Mouse (Mus musculus) kidney, postnatal 4 days (tissue): ENCODE results near the gene Tmem138.

Experiments
- DNase-seq, 2 experiments: peaks; one replicate each; pipeline ENCODE4 v3.0.0; 2021; ENCODE audit warnings: mixed read lengths in 2 of 2

Gene Tmem138

DNA sequence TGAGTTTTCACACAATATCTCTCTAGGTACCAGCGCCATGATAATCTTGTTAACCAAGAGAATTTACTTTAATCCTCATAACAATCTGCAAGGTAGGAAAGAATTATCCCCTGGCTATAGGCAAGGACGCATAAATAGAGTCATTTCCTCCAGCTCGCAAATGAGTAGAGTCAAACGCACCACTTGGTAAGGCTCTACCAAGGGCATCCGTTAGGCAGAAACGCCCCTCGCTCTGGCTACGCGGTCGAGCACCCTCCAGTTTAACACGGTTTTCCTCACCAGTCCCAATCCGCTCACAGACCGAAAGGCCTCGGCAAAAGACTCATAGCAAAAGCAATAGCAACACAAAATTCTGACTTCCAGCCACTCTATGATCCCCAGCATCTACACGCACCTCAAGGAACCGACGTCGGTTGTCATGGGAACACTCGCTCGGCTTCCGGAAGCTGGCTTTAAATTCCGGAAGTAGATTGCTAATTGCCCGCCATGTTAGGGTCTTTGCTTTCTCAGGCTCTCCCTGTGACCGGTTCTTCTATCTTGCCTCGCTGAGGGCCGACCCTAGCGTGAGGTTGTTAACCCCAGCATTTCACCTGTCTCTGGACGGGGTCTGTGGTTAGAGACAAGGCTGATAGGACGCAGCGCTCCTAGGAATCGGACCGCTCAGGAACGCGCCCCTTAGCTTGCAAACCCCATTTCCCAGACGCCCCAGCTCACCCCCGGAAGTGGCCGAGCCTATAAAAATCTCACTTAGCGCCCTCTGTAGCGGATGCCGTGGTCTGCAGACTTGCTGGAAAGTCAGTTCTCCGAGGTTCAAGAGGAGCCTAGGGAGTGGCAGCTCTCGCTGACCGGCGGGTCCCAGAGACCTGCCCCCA is at the start of gene Tmem138, which contains the start of gene Cyb561a3:
Tmem138 (minus strand) TSS at position 673 of the 872 bp plus-strand sequence.
Cyb561a3 (plus strand) TSS at position 483 of the 872 bp plus-strand sequence.
- peak; percentile 91 to 95 for DNase-seq

DNA sequence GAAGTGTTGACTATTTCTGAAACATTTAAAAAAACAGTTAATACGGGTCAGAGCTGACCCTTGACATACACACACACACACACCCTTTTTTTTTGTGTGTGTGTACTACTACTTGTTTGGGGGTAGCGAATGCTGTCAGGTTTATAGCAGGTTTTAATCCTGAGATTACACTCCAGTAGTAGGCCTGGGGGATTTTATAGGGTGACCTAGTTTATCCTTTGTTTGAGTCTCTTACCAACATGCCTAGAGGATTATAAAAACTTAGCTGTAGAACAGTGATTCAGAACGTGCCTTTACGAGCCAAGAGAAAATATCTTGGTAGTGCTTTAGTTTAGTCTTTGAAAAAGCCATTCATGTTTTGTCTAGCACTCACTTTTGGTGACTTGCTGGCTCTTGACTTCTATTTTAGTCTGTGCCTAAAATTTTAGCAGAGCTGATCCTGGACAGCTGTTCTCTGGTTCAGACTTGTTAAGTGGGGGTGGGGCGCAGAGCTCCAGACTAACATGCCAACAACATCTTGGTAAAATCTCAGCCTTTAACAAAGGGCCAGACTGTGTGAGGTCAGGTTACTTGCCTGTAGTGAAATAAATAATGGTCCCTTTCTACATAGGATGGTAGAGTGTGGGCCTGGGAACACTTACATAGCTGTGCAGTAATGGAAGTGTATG is 31.5 kb upstream of the Tmem138 start:
- no peak for DNase-seq

DNA sequence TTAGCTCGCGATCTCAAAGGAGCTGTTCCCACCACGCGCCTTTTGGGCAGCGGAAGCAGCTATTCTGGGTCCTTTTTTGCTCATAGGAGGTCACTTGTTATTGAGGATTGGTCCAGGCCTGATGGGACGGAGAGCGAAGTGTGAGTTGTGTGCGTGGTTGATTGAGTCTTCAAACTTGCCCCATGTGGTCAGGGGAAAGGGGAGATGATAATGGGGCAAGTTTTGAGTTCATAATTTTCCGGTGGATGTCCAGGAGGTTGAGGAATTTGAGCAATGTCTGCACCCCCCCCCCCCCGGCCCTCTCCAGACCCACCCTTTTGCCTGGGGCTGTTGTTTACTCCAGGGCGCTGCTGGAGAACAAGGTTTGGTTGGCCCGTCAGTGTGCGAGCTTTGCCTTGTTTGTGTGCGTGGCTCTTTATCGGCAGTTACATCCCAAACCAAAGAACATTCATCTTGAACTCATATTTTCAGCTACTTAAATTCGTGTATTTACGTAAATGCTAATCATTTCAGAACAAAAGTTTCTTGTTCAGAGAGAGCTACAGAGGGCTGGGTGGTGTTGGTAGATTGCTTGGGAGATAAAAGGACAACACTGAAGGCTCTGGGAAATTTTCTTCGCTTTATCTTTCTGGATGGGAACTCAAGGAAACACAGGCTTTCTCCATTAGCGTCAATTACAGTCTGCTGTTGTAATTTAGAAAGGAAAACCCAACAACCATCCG is 28.9 kb upstream of the Tmem138 start:
- DNase-seq = peak; percentile 25 to 50

DNA sequence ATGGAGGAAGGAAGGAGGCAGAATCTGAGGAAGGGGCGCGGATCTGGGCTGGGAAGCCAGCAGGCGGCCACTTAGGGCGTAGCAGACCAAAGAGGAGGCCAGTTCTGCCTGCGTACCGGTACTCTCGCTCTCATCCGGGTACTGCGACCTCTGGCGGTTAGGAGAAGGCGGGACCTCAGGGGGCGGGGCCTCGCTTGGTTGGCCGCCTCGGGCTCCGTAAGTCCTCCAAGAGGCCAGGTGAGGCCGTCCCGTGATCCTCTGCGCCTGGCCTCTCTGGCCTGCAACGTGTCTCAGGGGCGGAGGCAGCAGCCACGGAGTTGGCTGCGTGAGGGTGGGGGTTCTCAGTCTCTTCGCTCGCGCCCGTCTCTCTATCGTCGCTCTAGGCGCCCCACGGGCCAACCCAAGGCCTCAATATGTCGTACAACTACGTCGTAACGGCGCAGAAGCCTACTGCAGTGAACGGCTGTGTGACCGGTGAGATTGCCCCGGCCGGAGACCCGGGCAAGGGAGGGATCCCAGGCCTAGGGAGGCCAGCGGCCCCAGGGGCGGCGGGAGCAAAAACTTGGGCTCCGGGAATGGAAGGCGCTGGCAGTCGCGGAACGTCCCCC is 28.2 kb upstream of the Tmem138 start, which contains the start of the genes Ddb1 and Tkfc:
Ddb1 (plus strand) TSS at position 35 of the 608 bp plus-strand sequence.
Tkfc (minus strand) TSS at position 362 of the 608 bp plus-strand sequence.
- peak; percentile 100 for DNase-seq

DNA sequence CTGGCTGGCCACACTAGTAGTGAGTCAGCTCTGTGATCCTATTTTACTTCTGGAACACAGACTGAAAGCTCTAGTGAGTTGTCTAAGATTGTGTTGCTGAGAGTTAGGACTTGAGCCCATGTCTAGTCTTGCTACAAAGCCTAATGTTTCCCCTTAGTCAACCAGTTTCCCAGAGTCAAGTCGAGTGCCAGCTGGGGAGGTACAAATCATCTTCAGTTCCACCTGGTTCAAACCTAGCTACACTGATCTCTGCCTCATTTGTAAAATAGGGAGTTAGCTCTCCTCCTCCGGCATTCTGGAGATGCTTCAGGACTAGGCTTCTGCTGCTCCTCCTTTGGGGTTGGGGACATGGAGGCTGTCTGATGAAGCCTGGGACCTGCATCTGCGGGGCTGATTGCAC is 27.4 kb upstream of the Tmem138 start:
- peak in 1 of 2 experiments; percentile 29 for DNase-seq

DNA sequence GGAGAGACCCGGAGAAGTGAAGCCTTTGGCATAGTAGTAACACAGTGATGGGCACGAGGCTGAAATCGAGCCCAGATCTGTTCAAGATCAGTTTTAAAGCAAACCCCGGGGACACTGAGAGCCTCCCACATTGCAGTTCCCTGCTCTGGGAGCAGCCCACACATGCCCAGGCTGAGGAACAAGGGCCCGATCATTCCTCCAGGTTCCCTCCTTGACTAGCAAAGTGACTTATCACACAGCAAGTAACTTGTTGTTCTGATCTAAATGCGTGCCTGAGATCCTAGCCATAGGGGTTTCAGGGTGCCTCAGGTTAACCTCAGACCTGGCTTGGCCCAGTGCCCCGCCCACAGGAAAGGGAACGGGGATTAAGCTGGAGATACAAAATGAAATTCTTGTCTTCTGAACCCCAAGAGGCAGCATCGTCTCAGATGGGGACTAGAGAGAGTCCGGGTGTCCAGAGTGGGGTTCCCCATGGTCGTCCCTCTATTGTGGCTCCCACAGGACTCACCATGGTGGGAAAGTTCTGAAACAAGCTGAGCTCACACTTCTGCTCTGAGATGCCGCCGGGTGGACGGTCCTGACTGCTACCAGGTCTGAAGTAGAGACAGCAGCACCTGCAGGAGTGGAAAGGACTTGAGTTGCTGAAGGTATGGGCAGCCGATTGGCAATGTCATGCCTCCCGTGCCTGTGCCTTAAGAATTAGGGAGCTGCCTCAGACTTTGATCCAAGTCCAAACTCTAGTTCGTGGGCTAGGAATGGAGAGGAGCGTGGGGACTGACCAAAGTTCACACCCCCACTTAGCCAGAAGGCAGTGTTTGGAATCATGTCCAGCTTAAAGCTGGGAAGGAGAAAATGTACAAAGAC is 26.7 kb upstream of the Tmem138 start:
- peak; percentile 44 to 67 for DNase-seq

DNA sequence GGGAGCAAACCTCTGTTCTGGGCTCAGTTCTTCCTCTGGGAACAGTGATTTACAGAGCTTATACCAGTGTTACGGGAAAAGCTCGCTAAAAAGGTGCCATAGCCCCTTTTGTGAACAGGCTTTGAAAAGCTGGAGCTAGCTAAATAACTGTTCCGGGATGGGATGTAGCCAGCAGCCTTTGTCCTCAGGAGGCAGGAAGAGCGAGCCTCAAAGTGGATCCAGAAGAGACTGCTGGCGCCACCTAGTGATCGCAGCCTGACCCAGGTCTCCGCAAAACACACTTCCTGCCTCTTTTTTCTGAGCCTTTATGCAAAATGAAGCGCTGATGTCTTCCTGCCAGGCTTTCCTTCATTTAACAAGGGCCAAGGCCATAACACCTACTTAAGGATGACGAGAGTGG is 25.6 kb upstream of the Tmem138 start:
- DNase-seq = peak; percentile 96

DNA sequence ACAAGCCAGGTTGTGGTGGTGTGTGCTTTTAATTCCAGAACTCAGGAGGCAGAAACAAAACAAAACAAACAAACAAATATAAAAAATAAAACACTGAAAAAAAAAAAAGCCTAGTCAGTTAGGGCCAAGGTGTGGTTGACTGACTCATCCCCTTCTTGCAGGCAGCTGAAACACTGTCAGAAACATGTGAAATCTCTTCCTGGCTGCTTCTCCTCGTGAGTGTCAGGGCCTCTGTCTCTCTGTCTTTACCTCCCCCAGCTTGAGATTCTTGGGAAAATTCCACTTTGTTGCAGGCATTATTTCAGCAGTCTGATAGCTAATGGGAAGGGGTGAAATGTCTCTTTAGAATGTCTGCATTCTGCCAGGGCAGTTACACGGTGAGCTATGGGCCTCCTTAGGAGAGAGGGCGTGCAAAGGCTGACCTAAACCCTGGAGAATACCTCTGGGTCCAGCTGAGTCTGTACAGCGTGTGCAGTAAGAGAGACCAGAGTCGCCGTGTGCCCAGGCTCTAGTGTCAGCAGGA is 25.1 kb upstream of the Tmem138 start:
- DNase-seq = peak in 1 of 2 experiments; percentile 6

DNA sequence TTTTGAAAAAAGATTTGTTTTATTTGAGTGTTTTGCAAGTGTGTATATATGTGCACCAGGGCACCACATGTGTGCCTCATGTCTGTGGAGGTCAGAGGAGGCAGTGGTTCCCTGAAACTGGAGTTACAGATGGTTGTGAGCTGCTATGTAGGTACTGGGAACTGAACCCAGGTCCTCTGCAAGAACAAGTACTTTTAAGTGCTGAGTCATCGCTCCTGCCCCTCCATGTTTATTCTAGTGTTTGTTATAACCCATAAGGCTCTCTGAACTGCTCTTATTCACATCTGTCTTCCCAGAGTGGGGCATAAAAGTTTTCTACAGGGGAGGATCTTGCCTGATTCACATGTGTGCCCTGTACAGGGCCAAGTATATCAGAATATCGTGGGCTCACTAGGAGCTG is 22.5 kb upstream of the Tmem138 start:
- DNase-seq = no peak

DNA sequence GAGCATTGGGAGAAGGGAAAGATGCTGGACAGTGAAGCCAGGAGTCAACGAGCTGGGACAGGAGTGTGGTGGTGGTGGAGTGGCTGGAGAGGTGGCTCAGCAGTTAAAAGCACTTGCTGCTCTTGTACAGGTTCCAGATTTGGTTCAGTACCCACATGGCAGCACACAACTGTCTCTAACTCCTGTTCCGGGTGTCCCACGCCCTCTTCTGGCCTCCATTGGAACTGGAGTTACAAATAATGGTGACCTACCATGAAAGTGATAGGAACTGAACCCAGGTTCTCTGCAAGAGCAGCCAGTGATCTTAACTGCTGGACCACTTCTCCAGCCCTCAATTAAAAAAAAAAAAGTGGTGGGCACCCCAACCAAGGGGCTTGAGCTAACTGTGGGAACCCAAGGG is 21.0 kb upstream of the Tmem138 start:
- no peak for DNase-seq

DNA sequence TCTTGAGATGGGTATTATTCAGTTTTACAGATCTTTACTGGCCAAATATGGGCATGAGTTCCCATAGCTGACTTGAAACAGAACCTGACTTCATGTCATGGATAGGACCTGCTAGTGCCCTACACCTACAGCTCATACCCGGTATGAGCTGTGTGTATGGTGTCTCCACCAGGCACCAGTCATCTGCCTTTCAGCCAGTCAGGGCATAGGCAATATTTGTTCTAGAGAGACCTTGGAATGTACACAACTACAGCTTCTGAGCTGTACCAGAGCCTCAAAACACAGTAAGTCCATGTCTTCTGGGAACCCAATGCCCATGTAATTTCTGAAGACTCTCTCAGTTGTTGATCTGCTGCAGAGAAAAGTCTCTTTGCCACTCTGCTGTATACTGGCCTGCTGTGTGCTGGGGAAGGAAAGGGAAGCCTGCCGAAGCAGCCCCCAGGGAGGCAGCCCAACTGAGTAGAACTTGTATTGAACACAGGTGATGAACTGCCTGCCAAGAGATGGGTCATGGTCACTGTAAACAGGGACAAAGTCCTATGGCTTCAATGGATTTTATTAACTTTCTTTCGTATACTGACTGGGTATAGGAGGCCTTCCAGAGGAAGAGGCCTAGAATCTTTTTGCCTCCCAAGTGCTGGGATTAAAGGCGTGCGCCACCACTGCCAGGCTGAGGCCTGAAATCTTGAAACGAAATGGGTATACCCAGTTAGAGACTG is 14.7 kb upstream of the Tmem138 start:
- DNase-seq = no peak

DNA sequence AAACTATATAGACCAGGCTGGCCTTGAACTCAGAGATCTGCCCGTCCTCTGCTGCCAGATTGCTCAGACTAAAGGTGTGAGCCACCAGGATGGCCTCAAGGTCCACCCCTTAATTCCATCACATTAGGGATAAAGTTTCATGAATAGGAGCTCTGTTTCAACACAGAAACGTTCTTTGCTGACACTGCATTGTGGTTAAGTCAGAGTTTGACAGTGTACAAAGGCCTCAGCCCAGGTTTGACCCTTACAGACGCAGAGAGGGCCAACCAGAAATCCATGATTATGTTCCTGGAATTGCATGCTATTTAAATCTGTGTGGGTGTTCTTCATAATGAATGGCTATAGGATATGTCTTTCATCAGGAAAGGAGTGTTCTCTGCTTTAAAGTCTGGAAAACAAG is 13.1 kb upstream of the Tmem138 start:
- no peak for DNase-seq

DNA sequence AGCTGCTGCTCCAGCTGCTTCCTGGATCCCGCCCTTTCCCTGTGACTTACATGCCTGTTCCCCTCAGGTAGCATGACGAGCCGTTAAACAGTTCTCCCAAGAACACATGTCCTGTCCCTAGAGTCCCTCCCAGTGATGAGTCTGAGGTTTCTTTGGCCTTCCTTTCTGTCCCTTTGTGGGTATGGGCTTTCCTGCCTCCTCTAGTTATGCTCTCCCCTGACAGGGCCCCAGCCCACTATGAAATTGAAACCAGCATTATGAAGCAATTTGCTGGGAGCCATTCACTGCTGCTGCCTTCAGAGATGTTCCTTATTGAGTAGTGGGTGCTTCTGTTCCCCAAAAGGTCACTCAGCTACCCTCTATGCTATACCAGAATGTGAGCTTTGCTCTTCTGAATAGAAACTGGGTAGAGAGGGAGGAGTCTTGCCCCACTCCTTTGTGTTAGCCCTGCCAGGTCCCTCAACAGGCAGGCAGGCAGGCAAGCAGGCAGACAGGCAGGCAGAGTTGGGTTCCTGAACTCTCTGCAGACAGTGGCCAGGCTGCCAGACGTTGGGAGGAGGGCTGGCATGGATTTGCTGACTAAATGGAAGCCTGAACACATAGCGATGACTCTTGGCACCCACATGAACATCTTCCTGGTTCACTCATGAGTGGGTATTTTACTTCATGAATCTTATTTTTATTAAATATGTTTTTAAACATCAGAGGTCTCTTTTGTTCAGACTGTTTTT is 12.1 kb upstream of the Tmem138 start:
- no peak for DNase-seq

DNA sequence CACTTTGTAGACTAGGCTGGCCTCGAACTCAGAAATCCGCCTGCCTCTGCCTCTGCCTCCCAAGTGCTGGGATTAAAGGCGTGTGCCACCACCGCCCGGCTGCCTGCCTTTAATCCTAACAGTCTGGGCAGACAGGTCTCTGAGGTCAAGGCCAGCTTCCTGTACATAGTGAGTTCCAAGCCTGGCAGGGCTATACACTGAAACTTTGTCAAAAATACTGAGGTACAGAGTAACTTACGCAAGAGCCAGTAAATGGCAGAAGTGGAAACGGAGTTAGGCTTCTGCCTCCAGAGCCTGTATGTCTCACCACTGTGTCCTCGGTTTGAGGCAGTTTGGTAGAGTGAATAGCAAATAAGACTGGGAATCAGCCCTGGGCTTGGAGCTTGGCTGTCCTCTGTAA is 10.1 kb upstream of the Tmem138 start:
- no peak for DNase-seq

DNA sequence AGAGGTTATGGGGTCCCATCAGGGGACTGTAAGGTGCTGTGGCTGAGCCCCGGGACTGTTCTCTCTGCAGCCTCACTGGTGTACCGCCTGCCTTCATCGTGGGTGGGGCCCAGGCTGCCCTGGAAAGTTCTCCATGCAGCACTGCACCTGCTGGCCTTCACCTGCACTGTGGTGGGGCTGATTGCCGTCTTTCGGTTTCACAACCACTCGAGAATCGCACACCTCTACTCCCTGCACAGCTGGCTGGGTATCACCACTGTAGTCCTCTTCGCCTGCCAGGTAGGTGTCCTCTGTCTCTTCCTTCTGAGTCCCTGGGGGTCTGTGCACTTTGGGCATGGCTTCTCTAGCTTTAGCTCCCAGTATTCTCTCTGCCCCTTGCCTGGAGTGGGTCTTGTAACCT is 8.0 kb upstream of the Tmem138 start:
- no peak for DNase-seq

DNA sequence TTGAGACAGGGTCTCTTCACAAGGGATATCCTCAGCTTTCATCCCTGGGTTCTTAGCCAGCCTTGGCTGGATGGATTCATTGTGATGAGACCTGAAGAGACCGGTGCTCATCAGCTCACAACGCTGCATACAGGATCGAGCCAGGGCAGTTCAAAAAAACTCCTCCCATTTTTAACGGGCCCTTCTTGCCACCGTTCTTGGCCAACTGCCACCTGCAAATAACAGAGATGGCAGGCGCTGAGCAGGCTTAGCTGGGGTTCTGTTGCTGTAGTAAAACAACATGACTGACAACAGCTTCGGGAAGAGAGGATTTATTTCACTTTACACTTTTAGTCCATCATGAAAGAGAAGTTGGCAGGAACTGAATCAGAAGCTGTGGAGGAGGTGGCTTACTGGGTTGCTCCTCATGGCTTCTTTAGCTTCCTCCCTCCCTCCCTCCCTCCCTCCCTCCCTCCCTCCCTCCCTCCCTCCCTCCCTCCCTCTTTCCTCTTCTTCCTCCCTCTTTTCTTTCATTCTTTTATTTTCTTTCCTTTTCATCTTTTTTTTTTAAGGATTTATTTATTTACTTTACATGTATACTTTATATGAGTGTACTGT is 6.5 kb upstream of the Tmem138 start:
- no peak for DNase-seq

DNA sequence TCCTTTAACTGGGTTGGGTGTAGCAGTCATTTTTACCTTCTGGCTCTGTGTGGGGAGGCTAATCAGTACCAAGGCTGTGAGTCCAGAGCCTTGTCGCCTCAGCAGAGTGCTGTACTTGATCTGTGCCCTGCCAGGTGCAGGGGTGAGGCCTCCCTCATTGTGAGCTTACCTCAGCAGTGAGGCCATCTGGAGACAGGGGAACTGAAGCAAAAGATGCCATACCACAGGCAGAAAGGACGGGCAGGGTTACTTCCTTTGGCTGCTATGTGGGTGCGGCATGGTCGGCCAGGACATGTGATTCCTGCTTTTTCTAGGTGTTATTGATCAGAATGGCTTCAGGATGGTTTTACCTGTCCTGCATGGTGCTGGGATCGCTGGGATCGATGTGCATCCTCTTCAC is 4.8 kb upstream of the Tmem138 start:
- DNase-seq = no peak

DNA sequence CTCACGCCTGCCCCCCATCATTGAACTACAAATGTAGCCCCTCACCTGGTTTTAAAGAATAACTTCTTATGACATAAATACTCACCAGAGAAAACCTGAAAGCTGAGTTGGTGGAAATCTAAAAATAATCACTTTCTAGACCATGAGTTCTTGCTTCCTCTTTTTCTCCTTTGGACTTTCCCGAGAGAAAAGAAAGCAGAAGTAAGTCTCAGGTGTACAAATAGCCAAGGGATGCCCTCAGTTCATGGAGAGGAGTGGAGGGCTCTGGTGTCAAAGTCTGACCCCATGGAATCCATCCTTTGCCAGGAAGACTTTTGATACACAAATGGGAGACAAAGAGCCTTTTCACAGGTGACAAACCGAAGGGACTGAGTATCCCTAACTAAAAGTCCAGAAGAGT is 3.6 kb upstream of the Tmem138 start:
- DNase-seq = no peak

DNA sequence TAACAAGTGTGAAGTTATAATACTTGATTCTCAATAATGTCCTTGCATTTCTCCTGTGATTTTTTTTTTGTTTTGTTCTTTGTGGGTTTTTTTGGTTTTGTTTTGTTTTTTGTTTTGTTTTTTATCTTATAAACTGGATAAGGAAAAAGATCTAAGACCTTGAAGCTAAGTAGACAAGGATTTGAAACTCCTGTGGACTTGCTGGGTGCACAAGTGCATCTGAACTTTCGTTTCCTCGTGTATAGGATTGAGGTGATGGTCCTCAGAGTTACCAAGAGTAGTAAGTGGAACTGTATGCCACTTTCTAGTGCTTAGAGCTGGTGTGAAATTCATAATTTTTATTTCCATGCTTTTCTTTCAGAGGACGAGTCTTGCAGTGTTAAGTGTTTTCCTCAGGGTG is 2.9 kb upstream of the Tmem138 start:
- no peak for DNase-seq

DNA sequence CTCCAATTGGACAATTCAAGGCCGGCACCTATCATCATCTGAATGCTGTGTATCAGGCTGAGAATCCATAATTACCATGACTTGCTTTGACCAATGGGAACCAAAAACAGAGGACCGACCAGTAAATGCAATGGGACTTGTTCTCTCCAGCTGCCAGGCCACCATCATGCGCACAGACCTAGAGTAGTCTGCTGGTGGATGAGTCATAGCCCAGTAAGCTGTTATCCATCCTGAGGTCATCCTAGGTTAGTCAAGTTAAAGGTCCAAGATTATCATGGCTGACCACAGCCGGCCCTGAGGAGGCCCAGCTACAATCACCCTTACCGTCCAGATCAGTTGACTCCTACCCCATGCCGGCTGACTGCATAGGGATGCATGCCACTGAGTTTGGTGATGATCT is 7.5 kb downstream of the Tmem138 start:
- no peak for DNase-seq
